Mouse (Mus musculus) bone marrow, adult 2 months (tissue): Measurements from ENCODE around the gene Pllp. TPM values are rescaled to one million over a fixed set of nuclear protein-coding genes. Genes with fewer than 3 reads are reported as not detected.

Experiments used
- H3K27ac ChIP-seq: fragments of 200-500 bp; 2 replicates; pipeline ENCODE4 v1.5.1; 2012; ENCODE audit warnings: low read depth, mild to moderate bottlenecking, control low read depth, inconsistent platforms, low read length; ENCODE audit not compliant: control insufficient read depth, poor library complexity, insufficient read depth
- H3K4me1 ChIP-seq: fragments of 200-500 bp; 2 replicates; pipeline ENCODE4 v1.6.1; 2011; ENCODE audit warnings: low read length; ENCODE audit not compliant: control insufficient read depth, insufficient read depth
- H3K4me3 ChIP-seq: fragments of 200-500 bp; replicated peaks from 2 replicates; pipeline ENCODE3; 2011; ENCODE audit warnings: mild to moderate bottlenecking, low read depth, low read length, control low read depth; ENCODE audit not compliant: control insufficient read depth
- CTCF ChIP-seq: fragments of 200-500 bp; IDR thresholded peaks from 2 replicates; pipeline ENCODE4 v1.5.1; 2011; ENCODE audit warnings: low read length, control low read depth; ENCODE audit not compliant: control insufficient read depth, insufficient read depth
- POLR2A ChIP-seq: fragments of 200-500 bp; IDR thresholded peaks from 2 replicates; pipeline ENCODE4 v1.6.1; 2011; ENCODE audit warnings: low read depth, mild to moderate bottlenecking, control low read depth, low read length, borderline replicate concordance; ENCODE audit not compliant: control insufficient read depth
- WGBS: fragments of 180-500 bp; shearing (Covaris S2); methylation state at CpG from one replicate; pipeline ENCODE4 v1.1.7; 2018; 5-methylcytosine and 5-hydroxymethylcytosine counted together
- polyA plus RNA-seq: library from polyadenylated mRNA; stranded (reverse); fragments of >200 nt; gene quantifications from 2 replicates; pipeline ENCODE4 v1.2.4, GENCODE M21; 2011; ENCODE audit warnings: low replicate concordance; ENCODE audit not compliant: missing spikeins, insufficient read depth, insufficient read length

Gene Pllp
- polyA plus RNA-seq, 1 experiment = not detected

GRCm38 (mm10) chr8:94699366-94699765 is 3.3 kb upstream of the Pllp start:
- TF ChIP-seq CTCF (no peak), POLR2A (no peak)
- WGBS = 89% methylated on average over 16 of the region's 16 CpGs

GRCm38 (mm10) chr8:94697956-94698355 is 1.9 kb upstream of the Pllp start:
- no peak overlapping the region for H3K4me3 ChIP-seq
- H3K27ac ChIP-seq = no peak overlapping the region
- no peaks in the 10 kb centered on the region; the same call in 1 of the 2 replicates for H3K4me1 ChIP-seq
- 79% methylated on average over 6 of the region's 6 CpGs for WGBS
- no peak for TF ChIP-seq CTCF
- no peak for TF ChIP-seq POLR2A

More at GRCm38 (mm10) chr8:94699366-94699765, 3.3 kb upstream of the Pllp start:
- Histone ChIP-seq H3K4me3 (no peak overlapping the region), H3K4me1 (no peaks in the 10 kb centered on the region; the same call in 1 of the 2 replicates), H3K27ac (no peak overlapping the region)

DNA sequence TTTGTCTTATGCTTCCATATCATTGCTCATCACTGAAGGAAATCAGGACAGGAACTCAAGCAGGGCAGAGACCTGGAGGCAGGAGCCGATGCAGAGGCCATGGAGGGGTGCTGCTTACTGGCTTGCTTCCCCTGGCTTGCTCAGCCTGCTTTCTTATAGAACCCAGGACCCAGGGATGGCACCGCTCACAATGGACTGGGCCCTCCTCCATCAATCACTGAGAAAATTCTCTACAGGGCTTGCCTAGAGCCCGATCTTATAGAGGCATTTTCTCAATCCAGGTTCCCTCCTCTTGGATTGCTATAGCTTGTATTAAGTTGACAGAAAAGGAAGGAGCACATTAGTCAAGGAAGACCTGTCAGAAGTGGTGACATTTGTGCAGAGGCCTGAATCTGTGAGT is 488 bp upstream of the Pllp start:
- Histone ChIP-seq H3K27ac (no peak overlapping the region), H3K4me3 (no peak overlapping the region), H3K4me1 (no peaks in the 10 kb centered on the region)
- no peak for TF ChIP-seq POLR2A
- TF ChIP-seq CTCF = no peak
- 58% methylated on average over 3 of the region's 3 CpGs for WGBS

GRCm38 (mm10) chr8:94695341-94695993 is 611 bp downstream of the Pllp start:
- 5% methylated on average over 31 of the region's 31 CpGs for WGBS
- H3K4me3 ChIP-seq = peak overlapping the region; percentile 9

DNA sequence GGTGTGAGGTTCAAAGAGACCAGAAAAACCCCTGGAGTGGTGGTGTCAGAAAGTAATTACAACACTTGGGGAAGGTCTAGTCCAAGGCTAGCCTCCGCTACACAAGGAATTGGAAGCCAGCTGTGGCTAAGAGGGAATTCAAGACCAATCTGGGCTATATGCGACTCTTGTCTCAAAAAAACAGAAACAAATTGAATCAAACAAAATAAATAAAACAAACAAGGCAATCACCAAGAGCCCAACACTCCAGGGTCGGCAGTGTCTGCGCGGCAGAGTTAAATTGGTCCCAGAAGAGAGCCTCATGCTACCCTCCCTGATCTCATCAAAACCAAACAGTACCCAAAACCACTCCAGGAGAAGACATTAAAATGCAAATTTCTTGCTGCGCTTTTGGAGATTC is 1.4 kb downstream of the Pllp start:
- WGBS = 27% methylated on average over 6 of the region's 6 CpGs
- H3K4me1 ChIP-seq = no peaks in the 10 kb centered on the region

More at GRCm38 (mm10) chr8:94695341-94695993, 611 bp downstream of the Pllp start:
- Histone ChIP-seq H3K4me1 (no peaks in the 10 kb centered on the region), H3K27ac (no peak overlapping the region)
- TF ChIP-seq CTCF = no peak
- TF ChIP-seq POLR2A = no peak

DNA sequence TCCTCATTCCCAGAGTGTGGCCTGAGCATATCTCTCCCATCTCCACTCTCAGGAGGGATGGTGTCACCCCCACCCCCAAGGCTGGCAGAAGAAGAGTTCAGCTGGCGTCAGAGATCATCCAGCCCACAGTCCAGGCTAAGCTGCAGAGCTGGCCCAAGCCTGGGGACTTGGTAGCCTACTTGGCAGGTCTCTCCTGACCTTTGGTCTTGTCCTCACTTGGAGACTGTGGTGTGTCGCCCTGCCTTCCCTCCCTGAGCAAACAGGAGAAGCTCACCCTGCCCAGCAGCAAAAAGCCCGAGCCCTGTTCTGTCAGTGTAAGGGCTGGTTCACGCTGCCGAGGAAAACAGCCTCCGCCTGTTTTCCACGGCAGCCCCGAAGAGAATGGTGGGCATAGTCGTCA is 10.1 kb downstream of the Pllp start:
- TF ChIP-seq POLR2A (no peak), CTCF (no peak)
- no peak overlapping the region for H3K27ac ChIP-seq
- no peak overlapping the region for H3K4me3 ChIP-seq
- H3K4me1 ChIP-seq = no peaks in the 10 kb centered on the region; the same call in 1 of the 2 replicates
- WGBS = 74% methylated on average over 9 of the region's 9 CpGs

More for the DNA sequence above, 1.4 kb downstream of the Pllp start:
- Histone ChIP-seq H3K4me3 (no peak overlapping the region), H3K27ac (no peak overlapping the region)
- no peak for TF ChIP-seq CTCF
- TF ChIP-seq POLR2A = no peak

DNA sequence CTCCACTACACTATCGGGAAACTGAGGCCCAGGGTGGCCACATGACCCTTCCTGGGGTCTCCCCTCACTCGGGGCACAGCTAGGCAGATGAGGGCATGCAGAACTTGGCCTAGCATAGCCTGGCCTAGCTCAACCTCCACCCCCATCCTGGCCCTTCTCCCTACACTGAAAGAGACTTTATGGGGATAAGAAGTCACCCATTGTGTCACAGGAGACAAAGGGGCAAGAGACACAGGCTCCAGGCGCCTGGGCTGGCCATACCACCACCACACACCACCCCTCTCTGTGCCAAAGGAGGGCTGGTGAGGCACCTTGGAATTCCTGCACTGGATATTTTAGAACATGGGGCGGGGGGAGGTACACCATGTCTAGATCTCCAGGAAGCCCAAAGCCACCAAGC is 11.8 kb downstream of the Pllp start:
- no peak overlapping the region for H3K4me3 ChIP-seq
- H3K4me1 ChIP-seq = no peaks in the 10 kb centered on the region; the same call in 1 of the 2 replicates
- TF ChIP-seq CTCF (no peak), POLR2A (no peak)
- no peak overlapping the region for H3K27ac ChIP-seq
- WGBS = 77% methylated on average over 4 of the region's 4 CpGs

- WGBS = 79% methylated on average over 16 of the region's 16 CpGs
- no peak for TF ChIP-seq POLR2A
- TF ChIP-seq CTCF = no peak
- Histone ChIP-seq H3K27ac (no peak overlapping the region), H3K4me3 (no peak overlapping the region), H3K4me1 (no peaks in the 10 kb centered on the region; the same call in 1 of the 2 replicates)
Measured at GRCm38 (mm10) chr8:94682732-94683524, 13.2 kb downstream of the Pllp start.
